Mouse (Mus musculus): ENCODE results near the gene Gemin6. TPM values are rescaled to one million over a fixed set of nuclear protein-coding genes. Genes with fewer than 3 reads are reported as not detected.
"Not testable (repeated sequence)": the region's sequence is repeated elsewhere in the genome, so short reads cannot be mapped to it uniquely, and the experiment has no call there.

The Gemin6 gene
- polyA plus RNA-seq, 1 experiment from 2014 or later: 37.9 TPM

DNA sequence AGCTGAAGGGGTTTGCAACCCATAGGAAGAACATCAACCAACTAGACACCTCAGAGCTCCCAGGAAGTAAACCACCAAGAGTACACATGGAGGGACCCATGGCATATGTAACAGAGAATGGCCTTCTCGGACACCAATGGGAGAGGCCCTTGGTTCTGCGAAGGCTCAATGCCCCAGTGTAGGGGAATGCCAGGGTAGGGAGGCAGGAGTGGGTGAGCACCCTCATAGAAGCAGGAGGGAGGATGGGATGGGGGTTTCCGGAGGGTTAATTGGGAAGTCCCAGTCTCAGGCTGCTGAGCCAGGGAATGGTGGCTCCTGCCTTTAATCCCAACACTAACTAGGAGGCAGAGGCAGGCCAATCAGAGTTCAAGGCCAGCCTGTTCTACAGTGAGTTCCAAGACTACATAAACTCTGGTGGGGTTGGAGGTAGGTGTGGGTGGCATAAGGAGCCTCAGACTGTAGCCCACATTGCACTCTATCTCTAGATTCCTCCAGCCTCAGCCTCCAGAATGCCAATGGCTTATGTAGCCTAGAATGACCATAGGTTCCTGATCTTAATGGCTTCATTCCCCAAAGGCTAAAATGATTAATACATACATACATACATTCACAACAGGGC, 25.0 kb upstream of the Gemin6 start:
- ATAC-seq (ENCODE audit: low FRiP score): peak; percentile 38; the same call in 1 of the 2 replicates
- H3K27me3 ChIP-seq (ENCODE audit: control insufficient read depth, insufficient read depth, low read length): no peaks in the 10 kb centered on the region
- no peak for DNase-seq (ENCODE audit: low spot score)
- WGBS: 87% methylated on average over 3 of the region's 3 CpGs
- no peak overlapping the region for H3K4me3 ChIP-seq (ENCODE audit: low read depth, low read length)
- no peaks in the 10 kb centered on the region for H3K4me1 ChIP-seq (replicated peaks; ENCODE audit: control insufficient read depth, insufficient read depth, low read length)
- H3K9me3 ChIP-seq (ENCODE audit: control insufficient read depth, low read length): no peaks in the 10 kb centered on the region
- no peak overlapping the region for H3K27ac ChIP-seq (ENCODE audit: low read depth, low read length)
- no peak overlapping the region for H3K9ac ChIP-seq (ENCODE audit: low read depth, low read length)
- peaks cover 17% of the 10 kb centered on the region for H3K36me3 ChIP-seq (ENCODE audit: control insufficient read depth, insufficient read depth, low read length)
- no peak overlapping the region for H3K4me2 ChIP-seq (replicated peaks; ENCODE audit: low read depth, low read length)

DNA sequence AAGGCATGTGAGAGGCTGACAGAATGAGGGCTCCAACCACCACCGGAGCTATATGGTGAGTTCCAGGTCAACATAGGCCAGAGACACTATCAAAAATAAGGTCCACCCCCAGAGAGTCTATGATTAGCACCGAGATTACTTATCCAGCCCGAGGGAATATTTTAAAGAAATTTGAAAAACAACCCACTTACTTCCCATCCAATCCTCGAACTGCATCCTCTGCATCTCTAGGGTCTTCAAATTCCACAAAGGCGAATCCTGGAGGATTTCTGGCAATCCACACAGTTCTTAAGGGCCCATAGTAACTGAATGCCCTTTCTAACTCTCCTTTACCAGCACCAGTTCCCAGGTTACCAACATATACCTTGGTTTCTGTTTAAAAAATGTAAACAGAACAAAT, 18.6 kb upstream of the Gemin6 start:
- Histone ChIP-seq H3K4me3 (ENCODE audit: low read depth, low read length) (peak overlapping the region; percentile 97), H3K36me3 (ENCODE audit: control insufficient read depth, insufficient read depth, low read length) (peaks cover 15% of the 10 kb centered on the region), H3K4me2 (replicated peaks; ENCODE audit: low read depth, low read length) (peak overlapping the region; percentile 67), H3K27me3 (ENCODE audit: control insufficient read depth, insufficient read depth, low read length) (no peaks in the 10 kb centered on the region), H3K27ac (ENCODE audit: low read depth, low read length) (no peak overlapping the region), H3K9ac (ENCODE audit: low read depth, low read length) (peak overlapping the region; percentile 99), H3K9me3 (ENCODE audit: control insufficient read depth, low read length) (no peaks in the 10 kb centered on the region), H3K4me1 (replicated peaks; ENCODE audit: control insufficient read depth, insufficient read depth, low read length) (no peaks in the 10 kb centered on the region)
- no peak for ATAC-seq (ENCODE audit: low FRiP score)
- no peak for DNase-seq (ENCODE audit: low spot score)
- WGBS: 36% methylated on average over 5 of the region's 5 CpGs

DNA sequence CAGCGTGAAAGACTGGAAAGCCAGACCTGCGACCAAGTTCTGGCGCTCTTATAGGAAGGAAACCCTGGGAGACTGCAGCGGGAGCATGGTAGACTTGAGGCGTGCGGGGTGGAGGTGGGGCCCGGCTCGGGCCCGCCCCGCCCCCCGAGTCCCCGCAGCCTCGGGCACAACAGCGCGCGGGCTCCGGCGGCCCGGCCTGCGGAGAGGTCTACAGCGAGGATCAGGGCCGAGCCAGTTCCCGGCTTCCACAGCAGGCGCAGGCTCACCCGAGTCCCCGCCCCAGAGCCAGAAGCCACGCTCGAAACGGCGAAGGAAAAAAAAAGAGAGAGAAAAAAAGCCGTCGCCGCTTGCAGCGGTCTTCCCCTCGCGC, 18.0 kb upstream of the Gemin6 start:
- no peaks in the 10 kb centered on the region for H3K4me1 ChIP-seq (replicated peaks; ENCODE audit: control insufficient read depth, insufficient read depth, low read length)
- peak overlapping the region; percentile 97 for H3K4me3 ChIP-seq (ENCODE audit: low read depth, low read length)
- H3K9ac ChIP-seq (ENCODE audit: low read depth, low read length): peak overlapping the region; percentile 99
- peak overlapping the region; percentile 99 for H3K27ac ChIP-seq (ENCODE audit: low read depth, low read length)
- ATAC-seq (ENCODE audit: low FRiP score) (peak; percentile 68), DNase-seq (ENCODE audit: low spot score) (peak; percentile 75)
- no peaks in the 10 kb centered on the region for H3K27me3 ChIP-seq (ENCODE audit: control insufficient read depth, insufficient read depth, low read length)
- H3K36me3 ChIP-seq (ENCODE audit: control insufficient read depth, insufficient read depth, low read length): peaks cover 13% of the 10 kb centered on the region
- 1% methylated on average over 36 of the region's 36 CpGs for WGBS
- H3K4me2 ChIP-seq (replicated peaks; ENCODE audit: low read depth, low read length): peak overlapping the region; percentile 67
- no peaks in the 10 kb centered on the region for H3K9me3 ChIP-seq (ENCODE audit: control insufficient read depth, low read length)

DNA sequence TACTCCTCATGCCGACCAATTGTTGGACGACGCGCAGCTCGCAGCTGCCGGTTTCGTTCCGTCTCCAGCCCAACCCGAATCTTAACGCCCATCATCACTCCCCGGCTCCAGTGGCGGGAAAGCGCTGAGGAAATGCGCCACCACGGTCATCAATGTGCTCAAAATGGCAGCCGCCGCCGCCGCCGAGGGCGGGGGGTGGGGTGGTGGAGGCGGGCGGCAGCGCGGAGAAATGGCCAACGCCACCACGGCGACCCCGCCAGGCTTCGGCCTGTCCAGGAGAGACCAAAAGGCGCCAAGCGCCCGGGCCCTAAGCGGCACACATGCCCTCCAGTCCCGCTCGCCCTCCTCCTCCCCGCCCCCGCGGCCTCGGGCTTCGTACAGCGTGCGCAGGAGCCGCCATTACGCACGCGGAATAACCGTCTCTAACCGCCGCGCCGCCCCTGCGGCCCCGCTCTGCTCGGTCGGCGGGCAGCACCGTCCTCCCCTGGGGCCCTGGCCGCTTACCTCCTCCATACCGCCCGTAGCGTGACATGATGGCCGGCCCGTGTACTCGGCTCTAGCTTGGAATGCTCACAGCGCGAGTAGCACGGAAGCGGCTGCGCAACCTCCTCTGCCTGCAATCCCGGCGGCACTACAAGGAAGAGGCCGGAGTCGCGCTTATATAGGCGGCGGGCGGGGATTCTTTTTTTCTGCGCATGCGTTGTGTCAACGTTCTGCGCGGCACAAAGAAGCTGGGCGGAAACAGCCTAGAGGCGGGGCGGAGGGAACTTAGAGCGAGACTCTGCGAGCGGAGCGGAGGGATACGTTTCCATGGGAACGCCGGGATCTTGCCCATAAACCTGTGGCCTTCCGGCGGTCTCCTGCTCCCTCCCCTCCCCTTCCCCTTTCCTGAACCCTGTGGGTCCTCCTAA, 17.3 kb upstream of the Gemin6 start, which contains the start of the genes Srsf7 and Ttc39d:
Srsf7 (minus strand) TSS at position 637 of the 911 bp plus-strand sequence.
Ttc39d (plus strand) TSS at position 790 of the 911 bp plus-strand sequence.
- 2% methylated on average over 90 of the region's 95 CpGs for WGBS
- no peaks in the 10 kb centered on the region for H3K27me3 ChIP-seq (ENCODE audit: control insufficient read depth, insufficient read depth, low read length)
- ATAC-seq (ENCODE audit: low FRiP score): peak; percentile 92

GRCm38 (mm10) chr17:80213998-80214397, 10.2 kb upstream of the Gemin6 start:
- not testable (repeated sequence) for H3K27ac ChIP-seq (ENCODE audit: low read depth, low read length); ATAC-seq (ENCODE audit: low FRiP score); H3K4me3 ChIP-seq (ENCODE audit: low read depth, low read length); H3K27me3 ChIP-seq (ENCODE audit: control insufficient read depth, insufficient read depth, low read length); H3K9me3 ChIP-seq (ENCODE audit: control insufficient read depth, low read length); DNase-seq (ENCODE audit: low spot score); H3K4me1 ChIP-seq (replicated peaks; ENCODE audit: control insufficient read depth, insufficient read depth, low read length); H3K4me2 ChIP-seq (replicated peaks; ENCODE audit: low read depth, low read length); H3K9ac ChIP-seq (ENCODE audit: low read depth, low read length); H3K36me3 ChIP-seq (ENCODE audit: control insufficient read depth, insufficient read depth, low read length)
- WGBS: 94% methylated on average over 4 of the region's 4 CpGs

More for the DNA sequence above, 17.3 kb upstream of the Gemin6 start, which contains the start of the genes Srsf7 and Ttc39d:
- Histone ChIP-seq H3K9me3 (ENCODE audit: control insufficient read depth, low read length) (no peaks in the 10 kb centered on the region), H3K4me1 (replicated peaks; ENCODE audit: control insufficient read depth, insufficient read depth, low read length) (no peaks in the 10 kb centered on the region), H3K4me2 (replicated peaks; ENCODE audit: low read depth, low read length) (peak within 1 kb of the TSS; percentile 67), H3K9ac (ENCODE audit: low read depth, low read length) (peak within 1 kb of the TSS; percentile 99), H3K27ac (ENCODE audit: low read depth, low read length) (peak within 1 kb of the TSS; percentile 99), H3K4me3 (ENCODE audit: low read depth, low read length) (peak within 1 kb of the TSS; percentile 97), H3K36me3 (ENCODE audit: control insufficient read depth, insufficient read depth, low read length) (peaks cover 13% of the 10 kb centered on the region)
- DNase-seq (ENCODE audit: low spot score): peak; percentile 99

GRCm38 (mm10) chr17:80220131-80220530, 4.1 kb upstream of the Gemin6 start:
- no peaks in the 10 kb centered on the region for H3K36me3 ChIP-seq (ENCODE audit: control insufficient read depth, insufficient read depth, low read length)
- no peaks in the 10 kb centered on the region for H3K4me1 ChIP-seq (replicated peaks; ENCODE audit: control insufficient read depth, insufficient read depth, low read length)
- H3K4me3 ChIP-seq (ENCODE audit: low read depth, low read length): no peak overlapping the region
- H3K27ac ChIP-seq (ENCODE audit: low read depth, low read length): no peak overlapping the region
- no peak for ATAC-seq (ENCODE audit: low FRiP score)
- H3K9me3 ChIP-seq (ENCODE audit: control insufficient read depth, low read length): no peaks in the 10 kb centered on the region
- no peak overlapping the region for H3K9ac ChIP-seq (ENCODE audit: low read depth, low read length)
- H3K27me3 ChIP-seq (ENCODE audit: control insufficient read depth, insufficient read depth, low read length): no peaks in the 10 kb centered on the region
- WGBS: 67% methylated on average over 2 of the region's 2 CpGs
- no peak for DNase-seq (ENCODE audit: low spot score)
- H3K4me2 ChIP-seq (replicated peaks; ENCODE audit: low read depth, low read length): no peak overlapping the region

DNA sequence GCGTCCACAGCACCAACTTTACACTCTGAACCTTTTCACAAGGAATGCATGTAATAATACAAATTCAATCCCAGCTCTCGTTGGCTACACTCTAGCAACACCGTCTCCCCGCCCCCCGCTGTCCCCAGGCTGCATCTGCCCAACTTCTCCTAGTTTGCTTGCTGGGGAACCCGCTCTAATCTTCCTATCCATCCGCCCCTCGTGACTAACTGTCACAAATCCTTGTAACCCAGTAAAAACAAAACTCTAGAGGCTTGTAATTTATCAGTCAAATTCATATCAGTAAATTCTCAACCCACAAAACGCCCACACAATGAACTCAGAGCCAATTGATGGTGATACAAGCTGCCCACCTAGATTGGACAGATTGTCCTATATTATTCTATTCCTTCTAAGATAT, 3.0 kb upstream of the Gemin6 start:
- Histone ChIP-seq H3K36me3 (ENCODE audit: control insufficient read depth, insufficient read depth, low read length) (no peaks in the 10 kb centered on the region), H3K4me1 (replicated peaks; ENCODE audit: control insufficient read depth, insufficient read depth, low read length) (no peaks in the 10 kb centered on the region), H3K9ac (ENCODE audit: low read depth, low read length) (no peak overlapping the region), H3K27me3 (ENCODE audit: control insufficient read depth, insufficient read depth, low read length) (no peaks in the 10 kb centered on the region), H3K9me3 (ENCODE audit: control insufficient read depth, low read length) (no peaks in the 10 kb centered on the region), H3K4me3 (ENCODE audit: low read depth, low read length) (no peak overlapping the region), H3K4me2 (replicated peaks; ENCODE audit: low read depth, low read length) (no peak overlapping the region), H3K27ac (ENCODE audit: low read depth, low read length) (no peak overlapping the region)
- WGBS: 67% methylated on average over 9 of the region's 9 CpGs
- no peak for ATAC-seq (ENCODE audit: low FRiP score)
- no peak for DNase-seq (ENCODE audit: low spot score)

DNA sequence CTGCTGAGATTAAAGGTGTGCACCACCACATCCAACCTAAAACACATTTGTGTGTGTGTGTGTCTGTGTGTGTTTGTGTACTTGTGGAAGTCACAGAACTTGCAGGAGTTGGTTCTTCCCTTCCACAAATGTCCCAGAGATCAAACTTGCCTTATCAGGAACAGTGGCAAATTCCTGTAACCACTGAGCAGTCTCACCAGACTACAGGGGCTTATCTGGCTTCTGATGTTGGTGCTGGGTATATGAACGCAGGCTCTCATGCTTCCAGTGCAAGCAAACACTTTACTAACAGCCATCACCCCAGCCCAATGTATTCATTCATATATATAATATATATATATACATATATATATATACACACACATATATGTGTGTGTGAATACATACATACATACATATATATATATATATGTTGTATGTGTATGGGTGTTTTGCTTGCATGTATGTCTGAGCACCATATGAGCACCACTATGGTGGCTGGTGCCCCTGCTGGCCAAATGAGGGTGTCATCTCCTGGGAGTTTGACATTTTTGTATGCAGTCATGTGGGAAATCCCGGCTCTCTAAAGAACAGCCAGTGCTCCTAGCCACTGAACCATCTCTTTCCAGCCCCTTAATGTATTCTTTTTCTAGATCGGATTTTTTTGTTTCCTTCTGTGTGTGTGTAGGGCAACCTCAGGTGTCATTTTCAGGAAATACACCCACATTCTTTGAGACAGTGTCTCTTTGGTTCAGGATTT, 2.2 kb upstream of the Gemin6 start:
- H3K9me3 ChIP-seq (ENCODE audit: control insufficient read depth, low read length): no peaks in the 10 kb centered on the region
- no peak for ATAC-seq (ENCODE audit: low FRiP score)
- WGBS: 78% methylated on average over 3 of the region's 3 CpGs
- H3K4me1 ChIP-seq (replicated peaks; ENCODE audit: control insufficient read depth, insufficient read depth, low read length): no peaks in the 10 kb centered on the region
- no peak overlapping the region for H3K9ac ChIP-seq (ENCODE audit: low read depth, low read length)
- H3K27me3 ChIP-seq (ENCODE audit: control insufficient read depth, insufficient read depth, low read length): no peaks in the 10 kb centered on the region
- H3K4me2 ChIP-seq (replicated peaks; ENCODE audit: low read depth, low read length): no peak overlapping the region
- DNase-seq (ENCODE audit: low spot score): no peak
- H3K36me3 ChIP-seq (ENCODE audit: control insufficient read depth, insufficient read depth, low read length): no peaks in the 10 kb centered on the region
- no peak overlapping the region for H3K4me3 ChIP-seq (ENCODE audit: low read depth, low read length)
- H3K27ac ChIP-seq (ENCODE audit: low read depth, low read length): no peak overlapping the region
